In genomic region chr6:30048163-30048500, GRCm38 (mm10) we compare ENCODE assay signal across 8 mouse cellular contexts. TPM values are rescaled to one million over a fixed set of nuclear protein-coding genes. Genes with fewer than 3 reads are reported as not detected.
A peak's percentile ranks its signal among the peaks of the same experiment; 100 is the strongest.
DNase-seq lines count a peak whose midpoint lies in the region; ATAC-seq and TF ChIP-seq lines count a peak whose summit lies in the region.

No protein-coding gene starts in this region.

- no peaks in the 10 kb centered on the region for H3K27me3 ChIP-seq in kidney, adult 2 months (replicated peaks; ENCODE audit: control insufficient read depth, insufficient read depth, low read length)
- no peaks in the 10 kb centered on the region for H3K27me3 ChIP-seq in hindbrain, embryonic 16.5 days (replicated peaks; ENCODE audit: control insufficient read depth, insufficient read depth, low read length)
- H3K27me3 ChIP-seq in midbrain, postnatal 0 days (ENCODE audit: insufficient read depth, low read length), result no peaks in the 10 kb centered on the region

- no peak for DNase-seq in kidney, adult 2 months
- DNase-seq in kidney, postnatal 4 days, result no peak
- no peak for DNase-seq in midbrain, postnatal 0 days (ENCODE audit: low spot score)
- no peak for DNase-seq in cerebellum, adult 8-10 months
- DNase-seq in adipocyte (ENCODE audit: low spot score), result no peak
- no peak for DNase-seq in lung, adult 18-20 months

- H3K9ac ChIP-seq in hindbrain, embryonic 16.5 days (ENCODE audit: low read depth, low read length), result peak overlapping the region; percentile 100
- peak overlapping the region; percentile 100 for H3K9ac ChIP-seq in midbrain, postnatal 0 days (replicated peaks; ENCODE audit: low read length, poor library complexity, severe bottlenecking)

- peaks cover 9% of the 10 kb centered on the region for H3K4me1 ChIP-seq in kidney, adult 2 months (ENCODE audit: control insufficient read depth, insufficient read depth, low read length)
- peaks cover 12% of the 10 kb centered on the region for H3K4me1 ChIP-seq in brown adipose tissue, adult 24 weeks (ENCODE audit: control insufficient read depth, insufficient read depth, insufficient read length, low read length)
- H3K4me1 ChIP-seq in hindbrain, embryonic 16.5 days (ENCODE audit: control insufficient read depth, insufficient read depth, low read depth, low read length), result peaks cover 23% of the 10 kb centered on the region
- H3K4me1 ChIP-seq in midbrain, postnatal 0 days (ENCODE audit: insufficient read depth, low read length), result peaks cover 12% of the 10 kb centered on the region

- 1% methylated on average over 45 of the region's 45 CpGs for whole genome bisulfite sequencing in kidney, adult 2 months
- 0% methylated on average over 11 of the region's 45 CpGs for WGBS in hindbrain, embryonic 16.5 days
- 0% methylated on average over 11 of the region's 45 CpGs for WGBS in midbrain, postnatal 0 days

- H3K4me3 ChIP-seq in kidney, adult 2 months (ENCODE audit: insufficient read depth, low read depth, low read length), result peak overlapping the region; percentile 74
- H3K4me3 ChIP-seq in brown adipose tissue, adult 24 weeks (ENCODE audit: insufficient read depth, low read depth, low read length), result peak overlapping the region; percentile 96
- peak overlapping the region; percentile 98 for H3K4me3 ChIP-seq in hindbrain, embryonic 16.5 days (ENCODE audit: low read length)
- H3K4me3 ChIP-seq in midbrain, postnatal 0 days (ENCODE audit: low read depth, low read length), result peak overlapping the region; percentile 98

- peak overlapping the region; percentile 88 for H3K27ac ChIP-seq in kidney, adult 2 months (ENCODE audit: insufficient read depth, low read depth, low read length)
- peak overlapping the region; percentile 81 for H3K27ac ChIP-seq in brown adipose tissue, adult 24 weeks (replicated peaks; ENCODE audit: low read depth, low read length)
- H3K27ac ChIP-seq in hindbrain, embryonic 16.5 days (ENCODE audit: low read depth, low read length), result peak overlapping the region; percentile 100
- peak overlapping the region; percentile 100 for H3K27ac ChIP-seq in midbrain, postnatal 0 days (ENCODE audit: low read depth, low read length)

- peak overlapping the region; percentile 89 for H3K4me2 ChIP-seq in hindbrain, embryonic 16.5 days (ENCODE audit: low read length)
- peak overlapping the region; percentile 82 for H3K4me2 ChIP-seq in midbrain, postnatal 0 days (ENCODE audit: low read depth, low read length, poor library complexity, severe bottlenecking)

- no peaks in the 10 kb centered on the region for H3K36me3 ChIP-seq in kidney, adult 2 months (ENCODE audit: control insufficient read depth, insufficient read depth, low read length)
- no peaks in the 10 kb centered on the region for H3K36me3 ChIP-seq in hindbrain, embryonic 16.5 days (ENCODE audit: control insufficient read depth, insufficient read depth, low read length)
- no peaks in the 10 kb centered on the region for H3K36me3 ChIP-seq in midbrain, postnatal 0 days (ENCODE audit: insufficient read depth, low read length)

- no peak for TF ChIP-seq POLR2A in kidney, adult 2 months (IDR thresholded peaks at IDR 0.05; ENCODE audit: low read depth, low read length)

- no peaks in the 10 kb centered on the region for H3K9me3 ChIP-seq in hindbrain, embryonic 16.5 days (ENCODE audit: control insufficient read depth, low read length)
- H3K9me3 ChIP-seq in midbrain, postnatal 0 days (ENCODE audit: low read length), result no peaks in the 10 kb centered on the region

- ATAC-seq in hindbrain, embryonic 16.5 days, result no peak
- no peak; the same call in 1 of the 2 replicates for ATAC-seq in midbrain, postnatal 0 days (ENCODE audit: low FRiP score)

- TF ChIP-seq CTCF in kidney, adult 2 months (conservative IDR thresholded peaks at IDR 0.05; ENCODE audit: insufficient read depth, insufficient read length, low read depth, low read length), result no peak
- no peak for TF ChIP-seq CTCF in midbrain, postnatal 0 days (IDR thresholded peaks at IDR 0.05)

RNA-seq across cellular contexts. Expression of gene Nrf1, which starts 0.3 kb away (rescaled TPM):
- polyA plus RNA-seq in kidney, adult 2 months (2012; rRNA removed), result 22.9 and 25.0 TPM in 2 replicates
- 6.6 and 10.6 TPM in 2 replicates for polyA plus RNA-seq in brown adipose tissue, adult 24 weeks (2012; ENCODE audit: insufficient read depth, insufficient read length, missing spikeins)
- polyA plus RNA-seq in hindbrain, embryonic 16.5 days (2015; fragmentation: Nextera tagmentation; extraction: Ambion mirVana), result 28.4 and 35.6 TPM in 2 replicates
- total RNA-seq in midbrain, postnatal 0 days (2014; rRNA removed), result 37.2 and 46.6 TPM in 2 replicates
- polyA plus RNA-seq in midbrain, postnatal 0 days (2015; fragmentation: Nextera tagmentation; extraction: Ambion mirVana), result 19.9 and 21.3 TPM in 2 replicates
